In the genomic region with DNA sequence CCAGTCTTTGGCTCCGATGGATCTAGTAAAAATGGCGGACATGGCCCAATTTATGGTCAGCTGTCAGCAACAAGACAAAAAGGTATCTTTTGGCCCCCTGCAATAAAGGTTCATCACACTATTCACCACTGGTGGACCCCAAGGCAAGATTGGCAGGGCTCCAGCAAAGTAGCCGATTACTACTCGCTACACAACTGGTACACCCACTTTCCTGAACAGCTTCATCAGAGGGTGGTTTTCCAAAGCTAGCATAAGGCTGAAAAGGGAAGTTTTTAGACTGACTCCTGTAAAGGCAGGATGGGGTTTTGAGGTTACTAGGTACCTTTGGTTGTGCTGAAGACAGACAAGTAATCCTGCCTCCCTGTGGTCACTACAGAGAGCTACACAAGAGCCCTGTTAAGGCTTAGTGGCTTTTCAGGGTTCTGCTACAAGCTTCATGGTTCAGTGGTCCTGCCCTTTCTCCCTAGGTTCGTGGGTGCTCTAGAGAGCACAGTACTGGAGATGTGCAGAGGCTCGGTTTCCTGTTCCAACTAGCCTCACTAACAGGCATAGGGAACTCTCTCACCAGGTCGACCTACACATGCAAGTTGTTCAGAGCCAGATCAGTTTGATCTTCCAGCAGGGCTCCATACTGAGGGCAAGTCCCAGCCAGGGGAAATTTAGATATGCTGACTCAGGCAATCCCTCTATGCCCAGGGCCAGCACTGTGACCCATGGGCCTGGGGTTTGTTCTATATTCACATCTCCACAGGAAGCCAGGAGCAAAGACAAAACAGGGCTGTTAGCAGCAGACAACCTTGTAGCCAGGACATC, we compare ENCODE assay signal across 9 mouse cellular contexts. TPM values are rescaled to one million over a fixed set of nuclear protein-coding genes. Genes with fewer than 3 reads are reported as not detected.
A peak's percentile ranks its signal among the peaks of the same experiment; 100 is the strongest.
DNase-seq lines count a peak whose midpoint lies in the region; ATAC-seq and TF ChIP-seq lines count a peak whose summit lies in the region.
"Had no signal": no experiment of that assay in that cellular context is flagged by ENCODE, and none has a peak within 500 bp of the region (broad histone marks: within the 10 kb centered on the region; RNA-seq: fewer than 3 reads in every experiment).

No protein-coding gene starts in this region.

- 82% methylated on average over 7 of the region's 7 CpGs for WGBS in kidney, embryonic 14.5 days

- no peak overlapping the region for H3K9ac ChIP-seq in kidney, embryonic 14.5 days (ENCODE audit: low read depth, low read length)
- no peak overlapping the region for H3K9ac ChIP-seq in ES-E14 (ENCODE audit: insufficient read depth, low read depth, low read length, poor library complexity, severe bottlenecking)

- H3K4me3 ChIP-seq in kidney, embryonic 14.5 days (ENCODE audit: low read length), result no peak overlapping the region
- no peak overlapping the region for H3K4me3 ChIP-seq in ES-E14 (ENCODE audit: insufficient read depth in 1 of 2, low read depth in 1 of 2, low read length in 2 of 2, poor library complexity in 1 of 2, severe bottlenecking in 1 of 2)

- H3K36me3 ChIP-seq in kidney, embryonic 14.5 days (ENCODE audit: control insufficient read depth, insufficient read depth, low read length), result peaks cover 31% of the 10 kb centered on the region
- peaks cover 28% of the 10 kb centered on the region for H3K36me3 ChIP-seq in ES-E14 (ENCODE audit: control insufficient read depth, insufficient read depth, low read length, poor library complexity, severe bottlenecking)

- in situ Hi-C loops in ES-E14 (cut with MboI; ENCODE audit: low sequenced_read_pairs in 2 of 2, unreplicated experiment in 2 of 2), result no loop called here

- H3K27me3 ChIP-seq in kidney, embryonic 14.5 days (ENCODE audit: control insufficient read depth, insufficient read depth, low read length), result no peaks in the 10 kb centered on the region

- no peak overlapping the region for H3K27ac ChIP-seq in kidney, embryonic 14.5 days (ENCODE audit: low read depth, low read length)
- no peak overlapping the region; the same call in 1 of the 2 replicates for H3K27ac ChIP-seq in ES-E14 (ENCODE audit: insufficient read depth, low read depth, low read length, poor library complexity, severe bottlenecking)

- DNase-seq in kidney, adult 11 months, result peak; percentile 77
- no peak for DNase-seq in ES-E14 (ENCODE audit: low read depth, low spot score)
- DNase-seq in cerebellum, postnatal 10 days, result peak; percentile 50 to 61
- DNase-seq in kidney, postnatal 25 days, result peak; percentile 59 to 82
- peak; percentile 32 for DNase-seq in thymus, postnatal 4 days
- no peak for DNase-seq in left cerebral cortex, postnatal 14 days (ENCODE audit: low spot score in 2 of 2)
- no peak for DNase-seq in spleen, postnatal 14 days (ENCODE audit: low spot score in 2 of 2)

- no peaks in the 10 kb centered on the region for H3K9me3 ChIP-seq in kidney, embryonic 14.5 days (ENCODE audit: control insufficient read depth, low read length)
- no peaks in the 10 kb centered on the region for H3K9me3 ChIP-seq in ES-E14 (ENCODE audit: control insufficient read depth, insufficient read depth, low read depth, low read length)

- H3K4me2 ChIP-seq in kidney, embryonic 14.5 days (replicated peaks; ENCODE audit: low read depth, low read length), result no peak overlapping the region

- intact Hi-C loops in left cerebral cortex, postnatal 14 days (cut with DNase I), result no loop called here

- H3K4me1 ChIP-seq in kidney, embryonic 14.5 days (ENCODE audit: control insufficient read depth, insufficient read depth, low read length), result peaks cover 28% of the 10 kb centered on the region
- H3K4me1 ChIP-seq in ES-E14 (ENCODE audit: control insufficient read depth in 2 of 2, insufficient read depth in 2 of 2, low read length in 2 of 2, poor library complexity in 1 of 2), result peaks cover 3 to 21% of the 10 kb centered on the region in 2 experiments

- ATAC-seq in kidney, embryonic 14.5 days (ENCODE audit: low FRiP score, low TSS enrichment), result no peak

TF ChIP-seq in ES-E14, 5 proteins besides CTCF, POLR2A, EP300 and RAD21:
- TF ChIP-seq ZC3H11A (IDR thresholded peaks at IDR 0.05; ENCODE audit: borderline replicate concordance, low read depth, low read length) (0 out of 2 replicates have a peak, but pooled peaks have one; percentile 3), CHD2 (IDR thresholded peaks at IDR 0.05; ENCODE audit: low read depth, low read length) (no peak), ZNF384 (IDR thresholded peaks at IDR 0.05; ENCODE audit: low read depth, low read length) (no peak), MAFK (IDR thresholded peaks at IDR 0.05; ENCODE audit: insufficient read depth, low read depth, low read length) (peak; percentile 73), HCFC1 (IDR thresholded peaks at IDR 0.05; ENCODE audit: borderline replicate concordance, insufficient read depth, low read length) (no peak)

RNA-seq across cellular contexts. Expression of gene Arhgdia, which starts 4.0 kb away (rescaled TPM):
- polyA plus RNA-seq in kidney, embryonic 14.5 days (2014; fragmentation: Nextera tagmentation; extraction: Ambion mirVana), result 454 and 612 TPM in 2 replicates
- total RNA-seq in ES-E14 (2012; rRNA removed), result 161 and 253 TPM in 2 replicates
- total RNA-seq in left cerebral cortex, postnatal 14 days (2021), result 100 to 1,000 TPM; 397 to 401 TPM

RNA-seq across cellular contexts. Expression of gene P4hb, which starts 4.4 kb away (rescaled TPM):
- polyA plus RNA-seq in kidney, embryonic 14.5 days (2014; fragmentation: Nextera tagmentation; extraction: Ambion mirVana), result 558 and 716 TPM in 2 replicates
- 904 and 977 TPM in 2 replicates for total RNA-seq in ES-E14 (2012; rRNA removed)
- 100 to 1,000 TPM; 125 to 127 TPM for total RNA-seq in left cerebral cortex, postnatal 14 days (2021)

RNA-seq across cellular contexts. Expression of gene Alyref, which starts 20.7 kb away (rescaled TPM):
- polyA plus RNA-seq in kidney, embryonic 14.5 days (2014; fragmentation: Nextera tagmentation; extraction: Ambion mirVana), result 594 and 799 TPM in 2 replicates
- total RNA-seq in ES-E14 (2012; rRNA removed), result 300 and 397 TPM in 2 replicates
- 10 to 100 TPM; 65.4 to 72.9 TPM for total RNA-seq in left cerebral cortex, postnatal 14 days (2021)

RNA-seq across cellular contexts. Expression of gene Anapc11, which starts 20.8 kb away (rescaled TPM):
- polyA plus RNA-seq in kidney, embryonic 14.5 days (2014; fragmentation: Nextera tagmentation; extraction: Ambion mirVana), result 212 and 242 TPM in 2 replicates
- 87.4 and 98.4 TPM in 2 replicates for total RNA-seq in ES-E14 (2012; rRNA removed)
- 100 to 1,000 TPM in 1 of 2 experiments, 10 to 100 TPM in 1; 99.6 to 100 TPM for total RNA-seq in left cerebral cortex, postnatal 14 days (2021)

RNA-seq across cellular contexts. Expression of gene Ppp1r27, which starts 26.5 kb away (rescaled TPM):
- 0.58 and 0.89 TPM in 2 replicates for polyA plus RNA-seq in kidney, embryonic 14.5 days (2014; fragmentation: Nextera tagmentation; extraction: Ambion mirVana)
- not detected in 2 replicates for total RNA-seq in ES-E14 (2012; rRNA removed)
- total RNA-seq in left cerebral cortex, postnatal 14 days (2021), result not detected
- total RNA-seq: layer of hippocampus, postnatal 25 days had no signal

Comparison
In these comparisons a context has a peak if more than half of its experiments do, and no peak if none do; other contexts are left out.
1. DNase-seq: peak in kidney, adult 11 months (single experiment), cerebellum, postnatal 10 days (2 of 2), kidney, postnatal 25 days (2 of 2) and thymus, postnatal 4 days (single experiment); none in ES-E14 (single experiment), left cerebral cortex, postnatal 14 days (0 of 2) and spleen, postnatal 14 days (0 of 2).